Mouse (Mus musculus) embryonic facial prominence, embryonic 15.5 days (tissue): ENCODE results near the gene Amotl1. TPM values are rescaled to one million over a fixed set of nuclear protein-coding genes. Genes with fewer than 3 reads are reported as not detected.

Source experiments
- ATAC-seq: fragments of 200-750 bp; cut with Nextera tagmentation; 2 replicates; pipeline ENCODE4 v1.8.0; 2017; ENCODE audit warnings: low read depth, moderate TSS enrichment; ENCODE audit not compliant: insufficient number of reproducible peaks, low FRiP score, low TSS enrichment
- H3K27ac ChIP-seq: fragments of 300-500 bp; sonication (generic); replicated peaks from 2 replicates; pipeline ENCODE4 v1.5.1; 2015; ENCODE audit warnings: mild to moderate bottlenecking, inconsistent platforms
- H3K27me3 ChIP-seq: fragments of 300-500 bp; sonication (generic); 2 replicates; pipeline ENCODE4 v1.6.1; 2015; ENCODE audit warnings: inconsistent platforms
- H3K36me3 ChIP-seq: fragments of 300-500 bp; sonication (generic); 2 replicates; pipeline ENCODE4 v1.6.1; 2015; ENCODE audit warnings: mild to moderate bottlenecking, inconsistent platforms
- H3K4me1 ChIP-seq: fragments of 300-500 bp; sonication (generic); 2 replicates; pipeline ENCODE4 v1.6.1; 2015; ENCODE audit warnings: inconsistent platforms
- H3K4me2 ChIP-seq: fragments of 300-500 bp; sonication (generic); replicated peaks from 2 replicates; pipeline ENCODE4 v1.6.1; 2015; ENCODE audit warnings: mild to moderate bottlenecking, inconsistent platforms
- H3K4me3 ChIP-seq: fragments of 300-500 bp; sonication (generic); replicated peaks from 2 replicates; pipeline ENCODE4 v1.5.1; 2015; ENCODE audit warnings: mild to moderate bottlenecking, inconsistent platforms
- H3K9ac ChIP-seq: fragments of 300-500 bp; sonication (generic); 2 replicates; pipeline ENCODE4 v1.6.1; 2015; ENCODE audit warnings: inconsistent platforms
- H3K9me3 ChIP-seq: fragments of 300-500 bp; sonication (generic); replicated peaks from 2 replicates; pipeline ENCODE4 v1.6.1; 2016; ENCODE audit warnings: inconsistent platforms
- WGBS: fragments of 180-500 bp; shearing (Covaris S2); methylation state at CpG from one replicate; pipeline ENCODE4 v1.1.7; 2015; 5-methylcytosine and 5-hydroxymethylcytosine counted together
- polyA plus RNA-seq: library from polyadenylated mRNA; unstranded; fragments of >200 nt; fragmentation: Nextera tagmentation; extraction: Ambion mirVana; gene quantifications from 2 replicates; pipeline ENCODE4 v1.2.1, GENCODE M21; 2015

Gene Amotl1
- polyA plus RNA-seq, 1 experiment from 2014 or later: 34.2 TPM

GRCm38 (mm10) chr9:14641310-14642067 lies 3.4 kb downstream of the Amotl1 start:
- ATAC-seq: peak; percentile 63; the same call in 1 of the 2 replicates
- H3K4me1 ChIP-seq: peaks cover 38% of the 10 kb centered on the region
- no peak overlapping the region for H3K9ac ChIP-seq
- 33% methylated on average over 7 of the region's 7 CpGs for WGBS
- H3K27ac ChIP-seq: peak overlapping the region; percentile 85
- H3K4me2 ChIP-seq: no peak overlapping the region
- H3K27me3 ChIP-seq: no peaks in the 10 kb centered on the region
- H3K9me3 ChIP-seq: no peaks in the 10 kb centered on the region
- no peaks in the 10 kb centered on the region for H3K36me3 ChIP-seq
- H3K4me3 ChIP-seq: no peak overlapping the region

- H3K9me3 ChIP-seq: no peaks in the 10 kb centered on the region
- no peaks in the 10 kb centered on the region for H3K27me3 ChIP-seq
- H3K27ac ChIP-seq: no peak overlapping the region
- no peaks in the 10 kb centered on the region for H3K36me3 ChIP-seq
- H3K4me2 ChIP-seq: no peak overlapping the region
- H3K9ac ChIP-seq: no peak overlapping the region
- H3K4me3 ChIP-seq: no peak overlapping the region
- WGBS: 69% methylated on average over 3 of the region's 3 CpGs
- ATAC-seq: no peak
- H3K4me1 ChIP-seq: peaks cover 43% of the 10 kb centered on the region
These were observed 8.6 kb downstream of the Amotl1 start for GRCm38 (mm10) chr9:14636244-14636643.

- Histone ChIP-seq H3K27ac (no peak overlapping the region), H3K4me3 (no peak overlapping the region), H3K27me3 (no peaks in the 10 kb centered on the region), H3K9me3 (no peaks in the 10 kb centered on the region), H3K36me3 (no peaks in the 10 kb centered on the region), H3K9ac (no peak overlapping the region), H3K4me1 (peaks cover 43% of the 10 kb centered on the region), H3K4me2 (no peak overlapping the region)
- no peak for ATAC-seq
- WGBS: 85% methylated on average over 7 of the region's 7 CpGs
These were observed 9.3 kb downstream of the Amotl1 start for GRCm38 (mm10) chr9:14635551-14635950.

- 0 out of 2 replicates have a peak overlapping the region, but pooled peaks have one; percentile 6 for H3K4me2 ChIP-seq
- H3K4me3 ChIP-seq: no peak overlapping the region
- 25% methylated on average over 15 of the region's 15 CpGs for WGBS
- no peak for ATAC-seq
- H3K36me3 ChIP-seq: no peaks in the 10 kb centered on the region
- no peak overlapping the region for H3K9ac ChIP-seq
- peaks cover 38% of the 10 kb centered on the region for H3K4me1 ChIP-seq
- no peaks in the 10 kb centered on the region for H3K27me3 ChIP-seq
- no peaks in the 10 kb centered on the region for H3K9me3 ChIP-seq
- no peak overlapping the region for H3K27ac ChIP-seq
These were observed 10.7 kb downstream of the Amotl1 start for GRCm38 (mm10) chr9:14634155-14634554.

GRCm38 (mm10) chr9:14632365-14633163 lies 12.3 kb downstream of the Amotl1 start:
- no peak overlapping the region for H3K4me2 ChIP-seq

GRCm38 (mm10) chr9:14631729-14632128 lies 13.1 kb downstream of the Amotl1 start:
- Histone ChIP-seq H3K4me2 (no peak overlapping the region; the same call in 1 of the 2 replicates), H3K4me1 (peaks cover 38% of the 10 kb centered on the region), H3K4me3 (no peak overlapping the region), H3K36me3 (no peaks in the 10 kb centered on the region), H3K9me3 (no peaks in the 10 kb centered on the region), H3K9ac (no peak overlapping the region), H3K27me3 (no peaks in the 10 kb centered on the region), H3K27ac (peak overlapping the region; percentile 85)
- peak; percentile 94 for ATAC-seq
- WGBS: 10% methylated on average over 5 of the region's 5 CpGs

More at GRCm38 (mm10) chr9:14632365-14633163, 12.3 kb downstream of the Amotl1 start:
- Histone ChIP-seq H3K9ac (no peak overlapping the region), H3K9me3 (no peaks in the 10 kb centered on the region), H3K36me3 (no peaks in the 10 kb centered on the region), H3K4me1 (peaks cover 38% of the 10 kb centered on the region), H3K27me3 (no peaks in the 10 kb centered on the region), H3K4me3 (no peak overlapping the region), H3K27ac (peak overlapping the region; percentile 85)
- WGBS: 59% methylated on average over 10 of the region's 10 CpGs
- no peak for ATAC-seq

- no peak for ATAC-seq
- Histone ChIP-seq H3K9me3 (no peaks in the 10 kb centered on the region), H3K9ac (no peak overlapping the region), H3K27me3 (no peaks in the 10 kb centered on the region), H3K4me1 (peaks cover 51% of the 10 kb centered on the region), H3K36me3 (no peaks in the 10 kb centered on the region), H3K4me3 (no peak overlapping the region), H3K27ac (no peak overlapping the region), H3K4me2 (no peak overlapping the region)
- 73% methylated on average over 2 of the region's 2 CpGs for WGBS
These were observed 17.3 kb downstream of the Amotl1 start for GRCm38 (mm10) chr9:14627525-14627924.

- H3K27me3 ChIP-seq: no peaks in the 10 kb centered on the region
- no peaks in the 10 kb centered on the region for H3K36me3 ChIP-seq
- H3K4me3 ChIP-seq: no peak overlapping the region
- H3K4me2 ChIP-seq: no peak overlapping the region
- H3K9me3 ChIP-seq: no peaks in the 10 kb centered on the region
- no peak for ATAC-seq
- peaks cover 39% of the 10 kb centered on the region for H3K4me1 ChIP-seq
- H3K27ac ChIP-seq: no peak overlapping the region
- 78% methylated on average over 3 of the region's 3 CpGs for WGBS
- no peak overlapping the region for H3K9ac ChIP-seq
These were observed 18.9 kb downstream of the Amotl1 start for GRCm38 (mm10) chr9:14625961-14626360.

- Histone ChIP-seq H3K27me3 (no peaks in the 10 kb centered on the region), H3K4me2 (peak overlapping the region; percentile 23; the same call in 1 of the 2 replicates), H3K4me1 (peaks cover 33% of the 10 kb centered on the region), H3K36me3 (no peaks in the 10 kb centered on the region), H3K27ac (peak overlapping the region; percentile 78), H3K4me3 (no peak overlapping the region), H3K9ac (no peak overlapping the region), H3K9me3 (no peaks in the 10 kb centered on the region)
- 11% methylated on average over 3 of the region's 3 CpGs for WGBS
- peak; percentile 66; the same call in 1 of the 2 replicates for ATAC-seq
These were observed 19.8 kb downstream of the Amotl1 start for GRCm38 (mm10) chr9:14625024-14625423.

GRCm38 (mm10) chr9:14623928-14624327 lies 20.9 kb downstream of the Amotl1 start:
- Histone ChIP-seq H3K36me3 (no peaks in the 10 kb centered on the region), H3K27me3 (no peaks in the 10 kb centered on the region), H3K27ac (peak overlapping the region; percentile 78), H3K4me2 (no peak overlapping the region), H3K4me3 (no peak overlapping the region), H3K9ac (no peak overlapping the region), H3K4me1 (peaks cover 33% of the 10 kb centered on the region), H3K9me3 (no peaks in the 10 kb centered on the region)
- no peak for ATAC-seq
- WGBS: 47% methylated on average over 4 of the region's 4 CpGs

- Histone ChIP-seq H3K4me2 (no peak overlapping the region), H3K9ac (no peak overlapping the region), H3K27me3 (no peaks in the 10 kb centered on the region), H3K9me3 (no peaks in the 10 kb centered on the region), H3K4me3 (no peak overlapping the region), H3K4me1 (peaks cover 33% of the 10 kb centered on the region), H3K27ac (peak overlapping the region; percentile 67), H3K36me3 (no peaks in the 10 kb centered on the region)
- no peak; the same call in 1 of the 2 replicates for ATAC-seq
- WGBS: 21% methylated on average over 5 of the region's 5 CpGs
These were observed 21.6 kb downstream of the Amotl1 start for GRCm38 (mm10) chr9:14623250-14623649.
